Comparison of ENCODE assay signal across 18 mouse cellular contexts in the genomic region with DNA sequence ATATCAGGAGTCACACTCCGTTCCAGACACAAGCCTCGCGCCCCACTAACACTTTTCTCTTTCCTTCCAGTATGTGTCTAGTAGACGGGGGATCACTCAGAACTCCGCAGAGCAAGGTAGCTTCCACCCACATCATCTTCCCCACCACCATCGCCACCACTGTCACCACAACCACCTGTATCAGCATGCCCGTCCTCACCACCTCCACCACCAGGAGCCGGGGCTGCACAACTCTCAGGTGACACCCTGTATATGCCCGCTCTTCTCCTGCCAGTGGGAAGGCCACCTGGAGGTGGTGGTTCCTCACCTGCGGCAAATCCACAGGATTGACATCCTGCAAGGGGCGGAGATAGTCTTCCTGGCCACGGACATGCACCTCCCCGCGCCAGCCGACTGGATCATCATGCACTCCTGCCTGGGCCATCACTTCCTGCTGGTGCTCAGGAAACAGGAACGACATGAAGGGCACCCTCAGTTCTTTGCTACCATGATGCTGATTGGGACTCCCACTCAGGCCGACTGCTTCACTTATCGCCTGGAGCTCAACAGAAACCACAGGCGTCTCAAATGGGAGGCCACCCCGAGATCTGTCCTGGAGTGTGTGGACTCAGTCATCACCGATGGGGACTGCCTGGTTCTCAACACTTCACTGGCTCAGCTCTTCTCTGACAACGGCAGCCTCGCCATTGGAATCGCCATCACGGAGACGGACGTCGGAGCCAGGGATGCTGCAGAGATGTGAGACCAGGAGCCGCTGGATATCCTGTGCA.
DNase-seq lines count a peak whose midpoint lies in the region; ATAC-seq and TF ChIP-seq lines count a peak whose summit lies in the region.
"Had no signal": no experiment of that assay in that cellular context is flagged by ENCODE, and none has a peak within 500 bp of the region (broad histone marks: within the 10 kb centered on the region; RNA-seq: fewer than 3 reads in every experiment).

No protein-coding gene starts in this region.

- H3K4me2 ChIP-seq in liver, embryonic 15.5 days = peak overlapping the region; percentile 66
- H3K4me2 ChIP-seq: embryonic facial prominence, embryonic 13.5 days; limb, embryonic 13.5 days; midbrain, embryonic 13.5 days had no signal

- in situ Hi-C loops in ES-E14 (cut with MboI; ENCODE audit: low sequenced_read_pairs in 2 of 2, unreplicated experiment in 2 of 2) = no loop called here

- H3K27ac ChIP-seq in ES-E14 (ENCODE audit: insufficient read depth, low read depth, low read length, poor library complexity, severe bottlenecking) = no peak overlapping the region
- H3K27ac ChIP-seq in bone marrow, adult 2 months (ENCODE audit: control insufficient read depth, insufficient read depth, low read depth, low read length, poor library complexity) = no peak overlapping the region
- H3K27ac ChIP-seq in liver, embryonic 15.5 days (replicated peaks) = peak overlapping the region; percentile 57
- H3K27ac ChIP-seq: embryonic facial prominence, embryonic 13.5 days; limb, embryonic 13.5 days; midbrain, embryonic 13.5 days had no signal

- DNase-seq in ES-E14 (ENCODE audit: low read depth, low spot score) = no peak
- no peak for DNase-seq in right cerebral cortex, postnatal 36 days (ENCODE audit: low spot score in 2 of 2)
- DNase-seq in left cerebral cortex, adult 8-10 months (ENCODE audit: low spot score in 2 of 2) = no peak
- DNase-seq: adrenal gland, adult 8-10 months; cerebellum, postnatal 14 days; heart, postnatal 10 days; kidney, adult 8-10 months; lung, postnatal 10 days; right cerebral cortex, postnatal 4 days had no signal

- ATAC-seq in megakaryocyte, adult 5-6 weeks (ENCODE audit: poor library complexity, severe bottlenecking) = no peak
- ATAC-seq in liver, embryonic 15.5 days (ENCODE audit: insufficient read depth) = peak; percentile 63
- ATAC-seq: hindbrain, embryonic 16.5 days; midbrain, embryonic 13.5 days had no signal

- no peak overlapping the region for H3K9ac ChIP-seq in ES-E14 (ENCODE audit: insufficient read depth, low read depth, low read length, poor library complexity, severe bottlenecking)
- H3K9ac ChIP-seq in liver, embryonic 15.5 days = peak overlapping the region; percentile 40; the same call in 1 of the 2 replicates
- H3K9ac ChIP-seq: embryonic facial prominence, embryonic 13.5 days; limb, embryonic 13.5 days; midbrain, embryonic 13.5 days had no signal

- no peaks in the 10 kb centered on the region for H3K36me3 ChIP-seq in megakaryocyte, embryonic 14.5 days (replicated peaks; ENCODE audit: low read length)
- no peaks in the 10 kb centered on the region for H3K36me3 ChIP-seq in ES-E14 (ENCODE audit: control insufficient read depth, insufficient read depth, low read length, poor library complexity, severe bottlenecking)
- no peaks in the 10 kb centered on the region for H3K36me3 ChIP-seq in liver, embryonic 15.5 days (replicated peaks)
- H3K36me3 ChIP-seq: embryonic facial prominence, embryonic 13.5 days; limb, embryonic 13.5 days had no signal

- H3K4me1 ChIP-seq in megakaryocyte, embryonic 14.5 days = no peaks in the 10 kb centered on the region; the same call in 1 of the 2 replicates
- H3K4me1 ChIP-seq in ES-E14 (ENCODE audit: control insufficient read depth in 2 of 2, insufficient read depth in 2 of 2, low read length in 2 of 2, poor library complexity in 1 of 2) = no peaks in the 10 kb centered on the region
- H3K4me1 ChIP-seq in bone marrow, adult 2 months (ENCODE audit: control insufficient read depth, insufficient read depth, low read length) = no peaks in the 10 kb centered on the region
- peaks cover 24% of the 10 kb centered on the region for H3K4me1 ChIP-seq in liver, embryonic 15.5 days (replicated peaks)

- TF ChIP-seq CTCF in bone marrow, adult 2 months (IDR thresholded peaks at IDR 0.05; ENCODE audit: control insufficient read depth, insufficient read depth, low read length) = no peak

- TF ChIP-seq POLR2A in bone marrow, adult 2 months (IDR thresholded peaks at IDR 0.05; ENCODE audit: borderline replicate concordance, control insufficient read depth, low read depth, low read length) = no peak

- H3K27me3 ChIP-seq in megakaryocyte, embryonic 14.5 days (replicated peaks) = peaks cover 9% of the 10 kb centered on the region
- no peaks in the 10 kb centered on the region for H3K27me3 ChIP-seq in liver, embryonic 15.5 days
- H3K27me3 ChIP-seq: CH12.LX; embryonic facial prominence, embryonic 13.5 days; limb, embryonic 13.5 days; midbrain, embryonic 13.5 days had no signal

- H3K4me3 ChIP-seq in megakaryocyte, embryonic 14.5 days (replicated peaks) = peak overlapping the region; percentile 38
- peak overlapping the region; percentile 22 to 33; a peak in 1 of 4 replicates for H3K4me3 ChIP-seq in ES-E14 (ENCODE audit: insufficient read depth in 1 of 2, low read depth in 1 of 2, low read length in 2 of 2, poor library complexity in 1 of 2, severe bottlenecking in 1 of 2)
- peak overlapping the region; percentile 10 for H3K4me3 ChIP-seq in bone marrow, adult 2 months (replicated peaks; ENCODE audit: control insufficient read depth, low read depth, low read length)
- H3K4me3 ChIP-seq in liver, embryonic 15.5 days (replicated peaks) = peak overlapping the region; percentile 42
- H3K4me3 ChIP-seq: embryonic facial prominence, embryonic 13.5 days; limb, embryonic 13.5 days; midbrain, embryonic 13.5 days had no signal

- 78% methylated on average over 29 of the region's 29 CpGs for WGBS in bone marrow, adult 2 months
- 53% methylated on average over 29 of the region's 29 CpGs for WGBS in liver, embryonic 15.5 days (ENCODE audit: insufficient replicate concordance)

- peaks cover 6% of the 10 kb centered on the region; the same call in 1 of the 2 replicates for H3K9me3 ChIP-seq in megakaryocyte, embryonic 14.5 days
- no peaks in the 10 kb centered on the region for H3K9me3 ChIP-seq in ES-E14 (ENCODE audit: control insufficient read depth, insufficient read depth, low read depth, low read length)
- H3K9me3 ChIP-seq in liver, embryonic 15.5 days (replicated peaks) = no peaks in the 10 kb centered on the region
- H3K9me3 ChIP-seq: embryonic facial prominence, embryonic 13.5 days; limb, embryonic 13.5 days; midbrain, embryonic 13.5 days had no signal

TF ChIP-seq in ES-E14, 5 proteins besides CTCF, POLR2A, EP300 and RAD21:
- TF ChIP-seq HCFC1 (IDR thresholded peaks at IDR 0.05; ENCODE audit: borderline replicate concordance, insufficient read depth, low read length) = no peak
